Mouse (Mus musculus) liver, embryonic 14.5 days (tissue): ENCODE results near the gene Cryz.

ENCODE experiments used
- CTCF ChIP-seq: IDR thresholded peaks from 2 replicates; pipeline ENCODE4 v1.5.1; 2016; ENCODE audit warnings: antibody characterized with exemption, low read depth, control low read depth
- EP300 ChIP-seq: IDR thresholded peaks from 2 replicates; pipeline ENCODE4 v1.6.1; 2016; ENCODE audit warnings: antibody characterized with exemption, low read depth

DNA sequence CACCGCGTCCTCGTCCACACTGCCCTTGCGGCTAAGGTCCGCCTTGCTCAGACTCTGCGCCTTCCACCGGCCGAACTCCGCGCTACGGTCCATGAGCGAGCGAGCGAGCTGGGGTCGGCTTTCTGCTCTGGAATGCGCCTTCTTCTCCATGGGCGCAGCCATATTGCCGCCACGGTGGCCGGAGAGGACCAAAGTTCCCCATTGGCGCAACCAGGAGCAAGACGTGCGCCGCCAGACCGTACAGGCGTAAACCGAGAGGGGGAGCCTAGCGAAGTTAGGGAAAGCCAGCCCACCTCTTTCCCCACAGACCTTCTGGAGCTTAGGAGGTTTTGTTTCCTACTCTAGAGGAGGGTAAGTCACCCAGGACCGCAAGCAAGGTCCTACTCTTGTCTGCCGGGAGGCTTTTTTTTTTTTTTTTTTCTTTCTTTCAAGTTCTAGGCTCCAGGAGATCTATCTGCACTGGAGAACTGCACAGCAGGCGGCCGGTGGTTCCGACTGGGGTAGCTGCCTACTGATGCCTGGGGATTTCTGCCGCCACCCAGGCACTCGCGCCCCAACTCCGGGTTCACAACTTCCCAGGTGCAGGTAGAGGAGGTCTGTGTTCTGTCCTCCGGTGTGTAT is 533 bp downstream of the Cryz start, which contains the start of gene Tyw3:
- peak; percentile 70 for TF ChIP-seq CTCF
- no peak for TF ChIP-seq EP300
